Mouse (Mus musculus) cerebellum, adult 2 months (tissue): Measurements from ENCODE around the gene Tra2b. TPM values are rescaled to one million over a fixed set of nuclear protein-coding genes. Genes with fewer than 3 reads are reported as not detected.
"Not testable (repeated sequence)": the region's sequence is repeated elsewhere in the genome, so short reads cannot be mapped to it uniquely, and the experiment has no call there.

ENCODE experiments used
- DNase-seq, 2 experiments: peaks; one replicate each; pipeline ENCODE4 v3.0.0; 2021
- H3K27ac ChIP-seq: fragments of 200-500 bp; 2 replicates; pipeline ENCODE4 v1.5.1; 2012; ENCODE audit warnings: low read length, control low read depth, inconsistent platforms; ENCODE audit not compliant: insufficient read depth
- H3K27me3 ChIP-seq: fragments of 200-500 bp; 2 replicates; pipeline ENCODE4 v1.6.1; 2012; ENCODE audit warnings: inconsistent platforms, mild to moderate bottlenecking, low read length, moderate library complexity; ENCODE audit not compliant: control insufficient read depth, insufficient read depth
- H3K4me1 ChIP-seq: fragments of 200-500 bp; 2 replicates; pipeline ENCODE4 v1.6.1; 2011; ENCODE audit warnings: low read length; ENCODE audit not compliant: control insufficient read depth, insufficient read depth
- H3K4me3 ChIP-seq: fragments of 200-500 bp; replicated peaks from 2 replicates; pipeline ENCODE3; 2011; ENCODE audit warnings: mild to moderate bottlenecking, low read depth, low read length, control low read depth; ENCODE audit not compliant: insufficient read depth
- CTCF ChIP-seq: fragments of 200-500 bp; IDR thresholded peaks from 2 replicates; pipeline ENCODE4 v1.5.1; 2011; ENCODE audit warnings: low read depth, mild to moderate bottlenecking, control low read depth, low read length, moderate library complexity, borderline replicate concordance; ENCODE audit not compliant: insufficient read depth
- POLR2A ChIP-seq: fragments of 200-500 bp; IDR thresholded peaks from 2 replicates; pipeline ENCODE4 v1.6.1; 2011; ENCODE audit warnings: low read length, control low read depth, borderline replicate concordance; ENCODE audit not compliant: insufficient read depth
- WGBS: fragments of 180-500 bp; shearing (Covaris S2); methylation state at CpG from one replicate; pipeline ENCODE4 v1.1.7; 2018; 5-methylcytosine and 5-hydroxymethylcytosine counted together
- polyA plus RNA-seq: library from polyadenylated mRNA; depleted of rRNA; stranded (reverse); fragments of >200 nt; gene quantifications from 2 replicates; pipeline ENCODE4 v1.2.3, GENCODE M21; 2012

The Tra2b gene
- polyA plus RNA-seq, 1 experiment = 79.5 TPM

GRCm38 (mm10) chr16:22263124-22263523 lies 2.7 kb downstream of the Tra2b start:
- no peak for TF ChIP-seq POLR2A
- TF ChIP-seq CTCF = no peak
- no peak overlapping the region for H3K4me3 ChIP-seq

DNA sequence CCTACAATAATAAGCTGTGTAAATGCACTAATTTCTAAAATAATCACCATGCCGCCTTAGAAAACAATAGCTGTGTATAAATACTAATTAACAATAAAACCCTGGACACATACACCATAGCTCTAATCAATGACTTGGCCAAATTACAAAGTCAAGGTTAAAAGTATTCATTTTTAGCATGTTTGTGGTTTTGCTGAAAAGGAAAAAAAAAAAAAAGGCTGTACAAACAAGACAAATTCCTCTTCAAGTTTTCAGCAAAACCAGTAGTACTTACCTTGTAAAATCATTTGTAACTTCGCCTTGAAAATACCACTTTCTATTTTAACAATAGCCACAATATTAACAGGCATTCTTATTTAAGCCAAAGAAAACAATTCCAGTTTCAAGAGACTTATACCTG lies 4.2 kb downstream of the Tra2b start:
- WGBS = 78% methylated on average over 2 of the region's 2 CpGs
- H3K27me3 ChIP-seq = no peaks in the 10 kb centered on the region
- H3K4me1 ChIP-seq = no peaks in the 10 kb centered on the region; the same call in 1 of the 2 replicates
- no peak overlapping the region for H3K4me3 ChIP-seq
- DNase-seq = no peak
- no peak overlapping the region for H3K27ac ChIP-seq
- TF ChIP-seq CTCF (no peak), POLR2A (no peak)

More at GRCm38 (mm10) chr16:22263124-22263523, 2.7 kb downstream of the Tra2b start:
- no peak for DNase-seq
- Histone ChIP-seq H3K27ac (no peak overlapping the region), H3K4me1 (no peaks in the 10 kb centered on the region), H3K27me3 (no peaks in the 10 kb centered on the region)

GRCm38 (mm10) chr16:22260423-22261143 lies 5.2 kb downstream of the Tra2b start:
- Histone ChIP-seq H3K27me3 (no peaks in the 10 kb centered on the region), H3K27ac (no peak overlapping the region), H3K4me3 (no peak overlapping the region), H3K4me1 (no peaks in the 10 kb centered on the region; the same call in 1 of the 2 replicates)
- TF ChIP-seq CTCF (no peak), POLR2A (no peak)
- DNase-seq = no peak
- 24% methylated on average over 3 of the region's 3 CpGs for WGBS

DNA sequence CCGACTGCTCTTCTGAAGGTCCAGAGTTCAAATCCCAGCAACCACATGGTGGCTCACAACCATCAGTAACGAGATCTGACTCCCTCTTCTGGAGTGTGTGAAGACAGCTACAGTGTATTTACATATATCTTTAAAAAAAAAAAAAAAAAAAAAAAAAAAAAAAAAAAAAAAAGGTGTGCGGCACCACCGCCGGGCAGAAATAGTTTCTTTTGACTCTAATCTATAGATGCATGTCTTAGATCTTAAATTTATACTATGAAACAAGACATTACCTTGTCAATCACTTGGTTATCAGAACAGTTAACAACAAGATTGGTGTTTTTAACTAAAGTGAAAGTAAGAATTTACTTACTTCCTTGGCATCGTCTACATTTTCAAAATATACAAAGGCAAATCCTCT lies 13.6 kb downstream of the Tra2b start:
- 79% methylated on average over 6 of the region's 6 CpGs for WGBS
- H3K4me1 ChIP-seq, DNase-seq, H3K27me3 ChIP-seq, H3K27ac ChIP-seq, H3K4me3 ChIP-seq: not testable (repeated sequence)

DNA sequence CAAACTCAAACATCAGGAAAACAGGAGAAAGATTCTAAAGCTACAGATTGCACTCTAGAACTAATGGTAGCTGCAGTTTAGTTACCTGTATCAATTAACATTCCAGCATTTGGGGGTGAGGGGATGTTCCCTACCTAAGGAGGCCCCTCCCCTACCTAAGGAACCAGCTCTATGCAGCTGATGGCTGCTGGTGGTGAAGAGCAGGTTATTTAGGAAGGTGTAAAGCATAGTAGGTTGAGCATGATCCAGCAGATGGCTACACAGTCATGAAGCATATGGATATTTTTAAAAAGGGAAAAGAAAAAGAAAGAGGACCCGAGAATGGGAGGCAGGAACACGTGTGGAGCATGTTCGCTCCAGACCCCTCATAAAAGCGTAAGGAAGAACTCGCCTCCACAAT lies 15.5 kb downstream of the Tra2b start:
- Histone ChIP-seq H3K27ac (no peak overlapping the region), H3K4me1 (no peaks in the 10 kb centered on the region; the same call in 1 of the 2 replicates), H3K4me3 (no peak overlapping the region), H3K27me3 (no peaks in the 10 kb centered on the region)
- no peak for DNase-seq
- no peak for TF ChIP-seq CTCF
- WGBS = 89% methylated on average over 5 of the region's 5 CpGs

- 96% methylated on average over 3 of the region's 3 CpGs for WGBS
- no peak overlapping the region for H3K27ac ChIP-seq
- TF ChIP-seq CTCF (no peak), POLR2A (no peak)
Observed at GRCm38 (mm10) chr16:22249754-22250153, 16.1 kb downstream of the Tra2b start.

DNA sequence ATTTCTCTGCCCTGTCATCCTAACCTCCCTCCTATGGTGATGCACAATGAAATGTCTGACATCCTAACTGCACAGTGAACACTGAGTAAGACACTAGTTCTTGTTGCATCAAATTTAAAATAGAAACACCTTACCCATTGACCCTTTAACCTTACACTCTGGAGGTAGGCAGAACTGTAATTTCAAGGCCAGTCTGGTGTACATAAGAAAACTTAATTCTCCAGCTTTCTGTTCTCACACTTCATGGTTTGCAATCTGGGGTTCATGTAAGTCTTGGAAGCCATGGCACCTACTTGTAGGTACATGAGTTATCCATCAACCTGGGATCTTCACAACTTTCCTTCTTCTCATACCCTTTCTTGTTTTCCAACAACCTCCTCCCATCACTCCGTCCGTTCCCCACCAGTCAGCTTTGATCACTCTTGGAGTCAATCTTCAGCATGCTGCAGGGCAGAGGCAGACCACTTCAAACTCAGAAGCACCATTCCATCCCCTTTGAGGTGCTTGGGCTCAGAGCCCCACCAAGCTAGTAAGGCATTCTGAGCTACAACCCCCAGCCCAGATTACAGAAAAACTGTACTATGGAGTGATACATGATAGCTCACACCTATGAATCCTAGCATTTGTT lies 23.5 kb downstream of the Tra2b start:
- TF ChIP-seq CTCF = no peak
- no peak for TF ChIP-seq POLR2A
- H3K4me3 ChIP-seq = no peak overlapping the region
- no peak overlapping the region for H3K27ac ChIP-seq
- H3K27me3 ChIP-seq = no peaks in the 10 kb centered on the region
- no peaks in the 10 kb centered on the region for H3K4me1 ChIP-seq
- WGBS = 89% methylated on average over 2 of the region's 2 CpGs
- no peak for DNase-seq

More at GRCm38 (mm10) chr16:22249754-22250153, 16.1 kb downstream of the Tra2b start:
- no peaks in the 10 kb centered on the region; the same call in 1 of the 2 replicates for H3K4me1 ChIP-seq
- DNase-seq = no peak
- H3K27me3 ChIP-seq = no peaks in the 10 kb centered on the region
- no peak overlapping the region for H3K4me3 ChIP-seq

- 80% methylated on average over 6 of the region's 6 CpGs for WGBS
- no peaks in the 10 kb centered on the region for H3K27me3 ChIP-seq
- H3K4me3 ChIP-seq = no peak overlapping the region
- TF ChIP-seq CTCF (no peak), POLR2A (no peak)
- no peak overlapping the region for H3K27ac ChIP-seq
- DNase-seq = no peak
- H3K4me1 ChIP-seq = no peaks in the 10 kb centered on the region
Observed at GRCm38 (mm10) chr16:22241376-22242238, 24.2 kb downstream of the Tra2b start.
